In genomic region chr14:61647182-61647880, GRCm38 (mm10) we compare ENCODE assay signal across 8 mouse cellular contexts. TPM values are rescaled to one million over a fixed set of nuclear protein-coding genes. Genes with fewer than 3 reads are reported as not detected.
A peak's percentile ranks its signal among the peaks of the same experiment; 100 is the strongest.
DNase-seq lines count a peak whose midpoint lies in the region; ATAC-seq lines count a peak whose summit lies in the region.

No protein-coding gene starts in this region.

- peak overlapping the region; percentile 97 for H3K9ac ChIP-seq in forebrain, embryonic 12.5 days

- H3K4me1 ChIP-seq in brown adipose tissue, adult 24 weeks (ENCODE audit: control insufficient read depth, insufficient read depth, insufficient read length, low read length): no peaks in the 10 kb centered on the region
- H3K4me1 ChIP-seq in forebrain, embryonic 12.5 days: peaks cover 7% of the 10 kb centered on the region; the same call in 1 of the 2 replicates

- peak overlapping the region; percentile 82 for H3K4me3 ChIP-seq in brown adipose tissue, adult 24 weeks (ENCODE audit: insufficient read depth, low read depth, low read length)
- H3K4me3 ChIP-seq in forebrain, embryonic 12.5 days (replicated peaks): peak overlapping the region; percentile 98

- H3K4me2 ChIP-seq in forebrain, embryonic 12.5 days: peak overlapping the region; percentile 59

- no peaks in the 10 kb centered on the region for H3K9me3 ChIP-seq in forebrain, embryonic 12.5 days

- DNase-seq in MEL-GATA-1-ER (ENCODE audit: extremely low read depth, low read depth): peak; percentile 61
- DNase-seq in heart, postnatal 4 days: peak; percentile 51
- peak; percentile 27 to 43 for DNase-seq in layer of hippocampus, postnatal 36 days
- peak; percentile 16 for DNase-seq in skeletal muscle tissue, adult 2 months (ENCODE audit: low read depth, low spot score)

- peak; percentile 28; the same call in 1 of the 2 replicates for ATAC-seq in forebrain, embryonic 12.5 days (ENCODE audit: low FRiP score)
- 0 out of 2 replicates have a peak, but pooled peaks have one; percentile 19 for ATAC-seq in megakaryocyte progenitor cell, adult 5-6 weeks (replicated peaks; ENCODE audit: poor library complexity)
- no peak for ATAC-seq in megakaryocyte-erythroid progenitor cell, adult 5-6 weeks (replicated peaks; ENCODE audit: low FRiP score, low TSS enrichment, poor library complexity, severe bottlenecking)

- H3K27ac ChIP-seq in brown adipose tissue, adult 24 weeks (replicated peaks; ENCODE audit: low read depth, low read length): peak overlapping the region; percentile 79
- H3K27ac ChIP-seq in forebrain, embryonic 12.5 days: peak overlapping the region; percentile 94

- no peaks in the 10 kb centered on the region for H3K27me3 ChIP-seq in forebrain, embryonic 12.5 days

- WGBS in forebrain, embryonic 12.5 days: under 1% methylated on average over 24 of the region's 24 CpGs

- H3K36me3 ChIP-seq in forebrain, embryonic 12.5 days (replicated peaks): no peaks in the 10 kb centered on the region

RNA-seq across cellular contexts. Expression of gene Kcnrg, which starts 40.1 kb away (rescaled TPM):
- polyA plus RNA-seq in brown adipose tissue, adult 24 weeks (2012; ENCODE audit: insufficient read depth, insufficient read length, missing spikeins): not detected in 2 replicates
- 1.7 and 2.7 TPM in 2 replicates for polyA plus RNA-seq in forebrain, embryonic 12.5 days (2016; fragmentation: Nextera tagmentation; extraction: Ambion mirVana)
- under 1 TPM; 0.24 to 0.25 TPM for total RNA-seq in heart, postnatal 4 days (2021)
- total RNA-seq in layer of hippocampus, postnatal 36 days (2021): 1 to 10 TPM in 1 of 2 experiments, under 1 TPM in 1; 0.87 to 1.1 TPM
- 0.39 and 2.0 TPM in 2 replicates for total RNA-seq in megakaryocyte progenitor cell, adult 5-6 weeks (2015)
- total RNA-seq in megakaryocyte progenitor cell, adult 5-6 weeks (2017): 0.04 and 0.68 TPM in 2 replicates
- total RNA-seq in megakaryocyte-erythroid progenitor cell, adult 5-6 weeks (2014; fragmentation: Nextera tagmentation): 0.82 TPM in 1 of 2 replicates, not detected in the other
- total RNA-seq in megakaryocyte-erythroid progenitor cell, adult 5-6 weeks (2017): 0.65 TPM in 1 of 2 replicates, not detected in the other

RNA-seq across cellular contexts. Expression of gene Trim13, which starts 49.3 kb away (rescaled TPM):
- polyA plus RNA-seq in brown adipose tissue, adult 24 weeks (2012; ENCODE audit: insufficient read depth, insufficient read length, missing spikeins): 5.8 and 7.3 TPM in 2 replicates
- polyA plus RNA-seq in forebrain, embryonic 12.5 days (2016; fragmentation: Nextera tagmentation; extraction: Ambion mirVana): 41.5 and 42.6 TPM in 2 replicates
- total RNA-seq in heart, postnatal 4 days (2021): 10 to 100 TPM in 1 of 2 experiments, 1 to 10 TPM in 1; 9.7 to 11.3 TPM
- total RNA-seq in layer of hippocampus, postnatal 36 days (2021): 10 to 100 TPM; 14.1 to 14.2 TPM
- 12.7 and 14.0 TPM in 2 replicates for total RNA-seq in megakaryocyte progenitor cell, adult 5-6 weeks (2015)
- total RNA-seq in megakaryocyte progenitor cell, adult 5-6 weeks (2017): 13.0 and 14.2 TPM in 2 replicates
- 7.2 and 14.8 TPM in 2 replicates for total RNA-seq in megakaryocyte-erythroid progenitor cell, adult 5-6 weeks (2014; fragmentation: Nextera tagmentation)
- 21.1 and 28.5 TPM in 2 replicates for total RNA-seq in megakaryocyte-erythroid progenitor cell, adult 5-6 weeks (2017)
